Mouse (Mus musculus): ENCODE data around the gene Prkar2b. TPM values are rescaled to one million over a fixed set of nuclear protein-coding genes. Genes with fewer than 3 reads are reported as not detected.

Gene Prkar2b
- polyA plus RNA-seq, 1 experiment from 2014 or later, result 75.5 TPM

GRCm38 (mm10) chr12:32009267-32009984, 51.7 kb downstream of the Prkar2b start:
- Histone ChIP-seq H3K4me1 (replicated peaks; ENCODE audit: control insufficient read depth, insufficient read depth, low read length) (no peaks in the 10 kb centered on the region), H3K9me3 (ENCODE audit: control insufficient read depth, low read length) (no peaks in the 10 kb centered on the region; the same call in 1 of the 2 replicates), H3K4me2 (replicated peaks; ENCODE audit: low read depth, low read length) (no peak overlapping the region), H3K36me3 (ENCODE audit: control insufficient read depth, insufficient read depth, low read length) (no peaks in the 10 kb centered on the region), H3K27ac (ENCODE audit: low read depth, low read length) (no peak overlapping the region), H3K27me3 (ENCODE audit: control insufficient read depth, insufficient read depth, low read length) (no peaks in the 10 kb centered on the region), H3K4me3 (ENCODE audit: low read depth, low read length) (no peak overlapping the region), H3K9ac (ENCODE audit: low read depth, low read length) (no peak overlapping the region)
- ATAC-seq (ENCODE audit: low FRiP score) (no peak), DNase-seq (ENCODE audit: low spot score) (no peak)
- WGBS, result 22% methylated on average over 8 of the region's 8 CpGs

GRCm38 (mm10) chr12:32008728-32009127, 52.4 kb downstream of the Prkar2b start:
- 78% methylated on average over 5 of the region's 5 CpGs for WGBS
- Histone ChIP-seq H3K4me3 (ENCODE audit: low read depth, low read length) (no peak overlapping the region), H3K9me3 (ENCODE audit: control insufficient read depth, low read length) (no peaks in the 10 kb centered on the region; the same call in 1 of the 2 replicates), H3K27me3 (ENCODE audit: control insufficient read depth, insufficient read depth, low read length) (no peaks in the 10 kb centered on the region), H3K27ac (ENCODE audit: low read depth, low read length) (no peak overlapping the region), H3K9ac (ENCODE audit: low read depth, low read length) (no peak overlapping the region), H3K4me2 (replicated peaks; ENCODE audit: low read depth, low read length) (no peak overlapping the region), H3K4me1 (replicated peaks; ENCODE audit: control insufficient read depth, insufficient read depth, low read length) (no peaks in the 10 kb centered on the region), H3K36me3 (ENCODE audit: control insufficient read depth, insufficient read depth, low read length) (no peaks in the 10 kb centered on the region)
- ATAC-seq (ENCODE audit: low FRiP score) (no peak), DNase-seq (ENCODE audit: low spot score) (no peak)

GRCm38 (mm10) chr12:32007646-32008045, 53.5 kb downstream of the Prkar2b start:
- H3K4me3 ChIP-seq (ENCODE audit: low read depth, low read length), result no peak overlapping the region
- no peak for DNase-seq (ENCODE audit: low spot score)
- no peak overlapping the region for H3K9ac ChIP-seq (ENCODE audit: low read depth, low read length)
- no peaks in the 10 kb centered on the region for H3K4me1 ChIP-seq (replicated peaks; ENCODE audit: control insufficient read depth, insufficient read depth, low read length)
- no peaks in the 10 kb centered on the region; the same call in 1 of the 2 replicates for H3K9me3 ChIP-seq (ENCODE audit: control insufficient read depth, low read length)
- H3K36me3 ChIP-seq (ENCODE audit: control insufficient read depth, insufficient read depth, low read length), result no peaks in the 10 kb centered on the region
- no peaks in the 10 kb centered on the region for H3K27me3 ChIP-seq (ENCODE audit: control insufficient read depth, insufficient read depth, low read length)
- no peak overlapping the region for H3K4me2 ChIP-seq (replicated peaks; ENCODE audit: low read depth, low read length)
- WGBS, result 82% methylated on average over 4 of the region's 4 CpGs
- no peak for ATAC-seq (ENCODE audit: low FRiP score)
- H3K27ac ChIP-seq (ENCODE audit: low read depth, low read length), result no peak overlapping the region

- 89% methylated on average over 8 of the region's 8 CpGs for WGBS
These were observed 54.1 kb downstream of the Prkar2b start for GRCm38 (mm10) chr12:32007040-32007439.

GRCm38 (mm10) chr12:32006391-32006929, 54.6 kb downstream of the Prkar2b start:
- Histone ChIP-seq H3K4me1 (replicated peaks; ENCODE audit: control insufficient read depth, insufficient read depth, low read length) (no peaks in the 10 kb centered on the region), H3K4me3 (ENCODE audit: low read depth, low read length) (no peak overlapping the region), H3K27ac (ENCODE audit: low read depth, low read length) (no peak overlapping the region), H3K36me3 (ENCODE audit: control insufficient read depth, insufficient read depth, low read length) (no peaks in the 10 kb centered on the region), H3K4me2 (replicated peaks; ENCODE audit: low read depth, low read length) (no peak overlapping the region), H3K9me3 (ENCODE audit: control insufficient read depth, low read length) (no peaks in the 10 kb centered on the region; the same call in 1 of the 2 replicates), H3K27me3 (ENCODE audit: control insufficient read depth, insufficient read depth, low read length) (no peaks in the 10 kb centered on the region), H3K9ac (ENCODE audit: low read depth, low read length) (no peak overlapping the region)
- WGBS, result 90% methylated on average over 10 of the region's 10 CpGs
- ATAC-seq (ENCODE audit: low FRiP score), result no peak
- no peak for DNase-seq (ENCODE audit: low spot score)

More at GRCm38 (mm10) chr12:32007040-32007439, 54.1 kb downstream of the Prkar2b start:
- no peak for ATAC-seq (ENCODE audit: low FRiP score)
- no peak overlapping the region for H3K27ac ChIP-seq (ENCODE audit: low read depth, low read length)
- H3K9ac ChIP-seq (ENCODE audit: low read depth, low read length), result no peak overlapping the region
- no peaks in the 10 kb centered on the region for H3K4me1 ChIP-seq (replicated peaks; ENCODE audit: control insufficient read depth, insufficient read depth, low read length)
- H3K27me3 ChIP-seq (ENCODE audit: control insufficient read depth, insufficient read depth, low read length), result no peaks in the 10 kb centered on the region
- no peak overlapping the region for H3K4me3 ChIP-seq (ENCODE audit: low read depth, low read length)
- no peak for DNase-seq (ENCODE audit: low spot score)
- no peak overlapping the region for H3K4me2 ChIP-seq (replicated peaks; ENCODE audit: low read depth, low read length)
- H3K36me3 ChIP-seq (ENCODE audit: control insufficient read depth, insufficient read depth, low read length), result no peaks in the 10 kb centered on the region
- no peaks in the 10 kb centered on the region; the same call in 1 of the 2 replicates for H3K9me3 ChIP-seq (ENCODE audit: control insufficient read depth, low read length)

- Histone ChIP-seq H3K27me3 (ENCODE audit: control insufficient read depth, insufficient read depth, low read length) (no peaks in the 10 kb centered on the region), H3K4me1 (replicated peaks; ENCODE audit: control insufficient read depth, insufficient read depth, low read length) (no peaks in the 10 kb centered on the region), H3K27ac (ENCODE audit: low read depth, low read length) (no peak overlapping the region), H3K4me2 (replicated peaks; ENCODE audit: low read depth, low read length) (no peak overlapping the region), H3K4me3 (ENCODE audit: low read depth, low read length) (no peak overlapping the region), H3K36me3 (ENCODE audit: control insufficient read depth, insufficient read depth, low read length) (no peaks in the 10 kb centered on the region), H3K9me3 (ENCODE audit: control insufficient read depth, low read length) (no peaks in the 10 kb centered on the region), H3K9ac (ENCODE audit: low read depth, low read length) (no peak overlapping the region)
- DNase-seq (ENCODE audit: low spot score) (no peak), ATAC-seq (ENCODE audit: low FRiP score) (no peak)
- 91% methylated on average over 7 of the region's 7 CpGs for WGBS
These were observed 60.6 kb downstream of the Prkar2b start for GRCm38 (mm10) chr12:32000464-32000863.

- Histone ChIP-seq H3K27me3 (ENCODE audit: control insufficient read depth, insufficient read depth, low read length) (no peaks in the 10 kb centered on the region), H3K36me3 (ENCODE audit: control insufficient read depth, insufficient read depth, low read length) (no peaks in the 10 kb centered on the region), H3K4me3 (ENCODE audit: low read depth, low read length) (no peak overlapping the region), H3K4me1 (replicated peaks; ENCODE audit: control insufficient read depth, insufficient read depth, low read length) (no peaks in the 10 kb centered on the region), H3K9ac (ENCODE audit: low read depth, low read length) (no peak overlapping the region), H3K27ac (ENCODE audit: low read depth, low read length) (no peak overlapping the region), H3K4me2 (replicated peaks; ENCODE audit: low read depth, low read length) (no peak overlapping the region), H3K9me3 (ENCODE audit: control insufficient read depth, low read length) (no peaks in the 10 kb centered on the region)
- WGBS, result 86% methylated on average over 5 of the region's 5 CpGs
- ATAC-seq (ENCODE audit: low FRiP score), result no peak
- no peak for DNase-seq (ENCODE audit: low spot score)
These were observed 62.4 kb downstream of the Prkar2b start for GRCm38 (mm10) chr12:31998706-31999105.

- H3K4me2 ChIP-seq (replicated peaks; ENCODE audit: low read depth, low read length), result no peak overlapping the region
- WGBS, result 79% methylated on average over 3 of the region's 3 CpGs
- no peaks in the 10 kb centered on the region for H3K4me1 ChIP-seq (replicated peaks; ENCODE audit: control insufficient read depth, insufficient read depth, low read length)
- ATAC-seq (ENCODE audit: low FRiP score) (no peak), DNase-seq (ENCODE audit: low spot score) (no peak)
- H3K27me3 ChIP-seq (ENCODE audit: control insufficient read depth, insufficient read depth, low read length), result no peaks in the 10 kb centered on the region
- H3K27ac ChIP-seq (ENCODE audit: low read depth, low read length), result no peak overlapping the region
- no peaks in the 10 kb centered on the region for H3K9me3 ChIP-seq (ENCODE audit: control insufficient read depth, low read length)
- no peak overlapping the region for H3K4me3 ChIP-seq (ENCODE audit: low read depth, low read length)
- H3K9ac ChIP-seq (ENCODE audit: low read depth, low read length), result no peak overlapping the region
- no peaks in the 10 kb centered on the region for H3K36me3 ChIP-seq (ENCODE audit: control insufficient read depth, insufficient read depth, low read length)
These were observed 63.7 kb downstream of the Prkar2b start for GRCm38 (mm10) chr12:31997328-31997878.

- no peak for DNase-seq (ENCODE audit: low spot score)
- H3K9me3 ChIP-seq (ENCODE audit: control insufficient read depth, low read length), result no peaks in the 10 kb centered on the region
- H3K36me3 ChIP-seq (ENCODE audit: control insufficient read depth, insufficient read depth, low read length), result no peaks in the 10 kb centered on the region
- no peak overlapping the region for H3K4me3 ChIP-seq (ENCODE audit: low read depth, low read length)
- H3K4me1 ChIP-seq (replicated peaks; ENCODE audit: control insufficient read depth, insufficient read depth, low read length), result no peaks in the 10 kb centered on the region
- no peaks in the 10 kb centered on the region for H3K27me3 ChIP-seq (ENCODE audit: control insufficient read depth, insufficient read depth, low read length)
- WGBS, result 83% methylated on average over 5 of the region's 5 CpGs
- no peak overlapping the region for H3K27ac ChIP-seq (ENCODE audit: low read depth, low read length)
- no peak overlapping the region for H3K4me2 ChIP-seq (replicated peaks; ENCODE audit: low read depth, low read length)
- H3K9ac ChIP-seq (ENCODE audit: low read depth, low read length), result no peak overlapping the region
- ATAC-seq (ENCODE audit: low FRiP score), result no peak
These were observed 64.2 kb downstream of the Prkar2b start for GRCm38 (mm10) chr12:31996877-31997276.

Measured in hindbrain, embryonic 11.5 days (tissue).